Mouse (Mus musculus): ENCODE data around the gene Tpr. TPM values are rescaled to one million over a fixed set of nuclear protein-coding genes. Genes with fewer than 3 reads are reported as not detected.

The Tpr gene
- total RNA-seq (2023), result 100 to 1,000 TPM; 327 to 342 TPM

DNA sequence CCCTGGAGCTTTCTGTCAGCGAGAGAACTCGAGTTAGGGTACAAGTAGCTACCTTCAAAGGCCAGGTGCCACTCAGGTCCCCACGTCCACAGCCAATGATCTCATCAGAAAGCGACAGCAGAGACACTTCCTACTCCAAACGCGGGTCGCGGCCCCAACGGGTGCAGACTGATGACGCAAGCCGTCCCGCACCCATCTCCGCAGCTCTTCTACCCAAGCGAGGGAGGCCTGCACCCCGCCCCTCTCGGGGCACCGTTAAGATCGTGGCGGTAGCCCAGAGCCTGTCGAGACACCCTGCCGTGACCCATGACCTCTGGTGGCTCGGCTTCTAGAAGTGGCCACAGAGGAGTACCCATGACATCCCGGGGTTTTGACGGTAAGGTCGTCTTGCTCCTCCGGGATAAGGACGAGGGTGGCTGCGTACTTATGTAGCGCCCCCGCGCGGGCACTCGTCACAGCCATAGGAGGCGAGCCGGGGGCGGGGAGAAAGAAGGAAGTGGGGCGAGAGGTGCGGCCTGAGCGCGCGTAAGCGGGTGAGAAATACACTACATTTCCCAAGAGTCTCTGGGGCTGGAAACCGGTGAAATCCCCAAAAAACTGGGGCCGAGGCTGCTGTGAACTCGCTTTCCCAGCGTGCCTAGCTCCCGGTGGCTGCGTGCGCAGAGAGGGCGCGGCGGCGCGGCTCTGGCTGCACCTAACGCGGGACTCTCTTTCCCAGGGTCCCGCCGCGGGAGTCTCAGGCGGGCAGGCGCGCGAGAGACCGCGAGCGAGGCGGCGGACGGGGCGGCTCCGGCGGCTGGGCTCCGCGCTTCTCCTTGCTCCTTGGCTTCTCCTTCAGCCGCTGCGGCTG is at the start of gene Tpr, which contains the start of gene Odr4:
Gene Tpr (plus strand): TSS at position 201 of the 850 bp plus-strand sequence.
Gene Odr4 (minus strand): TSS at position 443 of the 850 bp plus-strand sequence.

DNA sequence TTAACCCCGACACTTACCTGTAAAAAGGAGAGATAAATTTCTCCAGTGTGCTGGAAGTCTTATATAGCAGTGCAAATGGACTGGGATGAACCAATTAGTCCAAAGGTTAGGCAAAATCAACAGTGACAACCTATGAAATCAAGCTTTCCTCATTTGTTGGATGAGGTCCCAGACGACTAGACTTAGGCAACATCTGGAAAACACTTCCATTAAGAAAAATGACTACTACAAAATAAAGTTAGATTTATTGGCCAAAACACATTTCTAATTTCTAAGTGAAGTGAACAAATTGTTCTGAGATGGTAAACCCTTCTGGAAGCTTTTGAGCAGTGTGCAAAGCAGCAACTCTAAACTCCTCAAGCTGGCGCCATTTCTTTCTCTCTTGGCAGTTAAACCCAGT is 73.5 kb downstream of the Tpr start, which contains the start of gene Prg4:
Gene Prg4 (minus strand): TSS at position 34 of the 400 bp plus-strand sequence.

Other genes starting within 250 kb of the Tpr start
- not detected for gene Pdc, start 73.4 kb upstream of the Tpr start, total RNA-seq (2023)
- 10 to 100 TPM; 24.4 to 26.8 TPM for gene Odr4, start 242 bp downstream of the Tpr start, total RNA-seq (2023)
- 1 to 10 TPM in 1 of 2 experiments, under 1 TPM in 1; 0.96 to 2.5 TPM for gene Prg4, start 73.3 kb downstream of the Tpr start, total RNA-seq (2023)

Measured in T-cell, adult 66 days (primary cell).